Mouse (Mus musculus): ENCODE data around the gene Iscu. TPM values are rescaled to one million over a fixed set of nuclear protein-coding genes. Genes with fewer than 3 reads are reported as not detected.
"Not testable (repeated sequence)": the region's sequence is repeated elsewhere in the genome, so short reads cannot be mapped to it uniquely, and the experiment has no call there.

The Iscu gene
- total RNA-seq, 4 experiments from 2014 or later: 156 to 185 (median 175) TPM

GRCm38 (mm10) chr5:113755347-113756030, 17.1 kb upstream of the Iscu start:
- DNase-seq (ENCODE audit: low spot score in 2 of 2): no peak

- DNase-seq (ENCODE audit: low spot score in 2 of 2): no peak
These were observed 11.0 kb upstream of the Iscu start for GRCm38 (mm10) chr5:113761585-113761984.

DNA sequence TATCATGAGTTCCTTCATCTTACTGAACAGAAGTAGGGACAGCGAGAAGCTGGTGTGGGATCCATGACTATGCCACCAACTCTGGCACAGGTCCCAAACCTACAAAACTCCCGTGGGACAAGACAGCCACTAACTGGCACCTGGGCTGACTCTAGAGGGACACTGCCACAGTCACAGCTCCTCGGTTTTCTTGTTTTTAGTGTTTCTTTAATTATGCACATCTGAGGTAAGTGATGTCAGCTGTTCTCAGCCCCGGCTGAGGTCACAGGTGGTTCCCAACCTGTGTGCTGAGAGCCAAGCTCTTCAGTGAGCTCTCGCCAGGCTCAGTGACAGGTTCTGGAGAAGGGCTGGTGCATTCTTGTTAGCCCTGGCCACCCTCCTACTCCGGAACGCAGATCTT, 8.1 kb upstream of the Iscu start:
- no peak for DNase-seq (ENCODE audit: low spot score in 2 of 2)

- DNase-seq (ENCODE audit: low spot score in 2 of 2): no peak
These were observed 6.7 kb upstream of the Iscu start for GRCm38 (mm10) chr5:113765641-113766526.

- DNase-seq (ENCODE audit: low spot score in 2 of 2): no peak
These were observed 3.7 kb upstream of the Iscu start for GRCm38 (mm10) chr5:113768806-113769205.

DNA sequence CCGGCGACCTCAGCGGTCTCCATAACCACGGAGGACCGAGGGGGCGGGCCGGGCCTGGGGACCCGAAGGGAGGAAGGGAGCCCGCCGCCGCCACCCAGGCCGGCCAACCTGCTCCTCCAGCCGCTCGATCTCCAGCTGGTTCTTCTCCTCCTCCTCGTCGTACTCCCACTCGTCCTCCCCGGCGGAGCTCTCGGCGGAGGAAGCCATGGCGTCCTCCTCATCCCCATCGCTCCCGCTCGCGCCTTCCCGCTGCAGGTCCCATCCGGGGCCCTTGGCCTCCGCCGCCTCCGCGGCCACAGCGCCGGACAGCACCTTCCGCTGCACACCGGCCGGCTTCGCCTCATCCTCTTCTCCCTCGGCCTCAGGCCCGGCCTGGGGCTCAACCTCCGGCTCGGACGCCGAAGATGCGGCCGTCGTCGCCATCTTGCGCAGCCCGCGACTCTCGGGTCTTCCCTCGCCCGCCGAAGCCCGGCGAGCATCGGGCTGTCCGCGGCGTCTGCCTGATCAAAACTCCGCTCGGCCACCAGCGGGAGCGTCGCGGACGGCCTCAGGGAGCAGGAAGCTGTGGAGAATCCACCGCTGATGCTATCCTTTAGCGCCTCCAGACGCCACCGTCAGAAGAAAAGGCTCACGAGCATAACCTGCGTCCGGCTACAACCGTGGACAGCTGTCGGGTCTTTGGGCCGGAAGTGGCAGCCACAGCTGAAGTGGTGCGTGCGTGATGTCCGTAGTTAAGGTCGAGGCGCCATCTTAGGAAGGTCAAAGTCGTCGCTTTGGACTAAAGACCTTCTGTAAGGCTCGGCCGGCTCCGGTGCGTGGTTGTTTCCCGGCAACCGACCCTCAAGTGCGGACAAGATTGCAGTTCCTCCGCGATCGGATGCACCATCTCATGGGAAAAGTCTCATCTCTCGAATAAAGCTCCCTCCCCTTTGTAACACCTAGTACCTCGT, 1.1 kb upstream of the Iscu start:
- peak; percentile 77 to 82 for DNase-seq (ENCODE audit: low spot score in 2 of 2)

- no peak for DNase-seq (ENCODE audit: low spot score in 2 of 2)
These were observed 464 bp downstream of the Iscu start for GRCm38 (mm10) chr5:113772905-113773519.

DNA sequence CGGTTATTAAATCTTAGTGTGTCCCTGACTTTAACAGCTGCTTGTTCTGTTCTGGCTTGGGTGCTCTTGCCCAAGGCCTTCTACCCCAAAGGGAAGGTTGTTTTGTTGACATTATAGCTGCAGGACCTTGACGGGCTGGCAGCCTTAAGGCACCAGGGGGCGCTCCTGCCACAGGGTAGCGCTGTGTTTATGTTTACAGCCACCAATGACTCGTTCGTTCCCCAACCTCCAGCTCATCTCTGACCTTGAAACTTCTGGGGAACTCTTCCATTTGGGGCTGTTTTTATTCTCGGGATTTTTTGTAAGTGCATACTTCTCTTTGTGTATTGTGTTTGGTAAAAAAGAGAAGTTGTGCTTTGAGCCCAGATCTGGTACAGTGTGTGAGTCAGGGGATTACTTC, 1.1 kb downstream of the Iscu start:
- DNase-seq (ENCODE audit: low spot score in 2 of 2): peak; percentile 79 to 85

DNA sequence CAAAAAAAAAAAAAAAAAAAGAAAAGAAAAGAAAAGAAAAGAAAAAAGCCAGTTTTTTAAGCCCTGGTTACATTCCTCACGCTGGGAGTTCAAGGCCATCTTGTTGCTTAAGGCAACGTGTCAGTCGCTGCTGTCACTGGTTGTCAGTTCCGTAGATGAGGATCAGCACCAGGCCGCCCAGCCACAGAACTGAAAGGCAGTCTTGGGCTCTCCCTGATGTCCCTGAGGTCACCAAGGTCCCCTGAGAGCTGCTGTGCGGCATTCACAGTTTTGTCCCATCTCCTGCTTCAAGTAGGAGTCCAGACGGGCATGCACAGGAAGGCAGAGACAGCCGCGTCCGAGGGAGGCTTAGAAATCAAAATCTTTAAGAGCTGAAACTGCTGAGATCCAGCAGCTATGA, 3.0 kb downstream of the Iscu start:
- DNase-seq (ENCODE audit: low spot score in 2 of 2): no peak

GRCm38 (mm10) chr5:113776128-113776895, 3.8 kb downstream of the Iscu start:
- DNase-seq (ENCODE audit: low spot score in 2 of 2): no peak

GRCm38 (mm10) chr5:113776896-113777226, 4.3 kb downstream of the Iscu start:
- no peak for DNase-seq (ENCODE audit: low spot score in 2 of 2)

GRCm38 (mm10) chr5:113777728-113778127, 5.2 kb downstream of the Iscu start:
- not testable (repeated sequence) for DNase-seq (ENCODE audit: low spot score in 2 of 2)

DNA sequence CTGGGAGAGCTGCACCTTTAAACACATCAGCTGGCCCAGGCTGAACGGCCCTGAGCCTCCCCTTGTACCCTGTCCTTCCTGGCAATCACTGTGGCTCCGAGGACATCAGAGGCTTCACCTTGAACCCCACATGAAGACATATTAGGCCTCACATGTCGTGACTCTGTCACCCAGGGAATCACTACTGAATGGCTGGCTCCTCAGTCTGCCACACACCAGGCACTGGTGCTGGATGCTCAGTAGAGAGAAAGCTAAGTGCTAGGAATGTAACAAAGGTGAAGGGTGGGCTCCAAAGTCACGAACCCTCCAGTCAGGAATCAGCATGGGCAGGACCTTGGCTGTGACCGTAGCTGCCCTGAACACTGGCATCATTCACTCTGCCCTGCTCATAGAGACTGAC, 7.0 kb downstream of the Iscu start:
- DNase-seq (ENCODE audit: low spot score in 2 of 2): no peak

DNA sequence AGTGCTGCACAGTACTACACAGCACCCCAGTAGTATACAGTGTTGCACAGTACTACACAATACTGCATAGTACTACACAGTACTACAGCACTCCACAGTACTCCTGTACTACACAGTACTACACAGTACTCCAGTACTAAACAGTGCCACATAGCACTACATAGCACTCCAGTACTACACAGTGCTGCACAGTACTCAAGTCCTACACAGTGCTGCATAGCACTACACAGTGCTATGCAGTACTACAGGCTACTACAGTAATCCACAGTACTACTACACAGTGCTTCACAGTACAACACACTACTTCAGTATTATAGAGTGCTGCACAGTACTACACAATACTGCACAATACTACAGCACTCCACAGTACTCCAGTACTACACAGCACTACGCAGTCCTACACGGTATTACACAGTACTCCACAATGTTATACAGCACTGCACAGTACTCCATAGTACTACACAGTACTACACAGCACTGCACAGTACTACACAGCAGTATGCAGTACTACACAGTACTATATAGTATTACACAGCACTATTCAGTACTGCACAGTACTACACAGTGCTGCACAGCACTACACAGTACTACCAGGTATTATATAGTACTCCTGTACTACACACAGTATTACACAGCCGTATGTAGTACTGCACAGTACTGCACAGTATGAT, 7.7 kb downstream of the Iscu start:
- DNase-seq (ENCODE audit: low spot score in 2 of 2): no peak

- DNase-seq (ENCODE audit: low spot score in 2 of 2): no peak
These were observed 8.2 kb downstream of the Iscu start for GRCm38 (mm10) chr5:113780763-113781162.

- no peak for DNase-seq (ENCODE audit: low spot score in 2 of 2)
These were observed 8.7 kb downstream of the Iscu start for GRCm38 (mm10) chr5:113781254-113781653.

DNA sequence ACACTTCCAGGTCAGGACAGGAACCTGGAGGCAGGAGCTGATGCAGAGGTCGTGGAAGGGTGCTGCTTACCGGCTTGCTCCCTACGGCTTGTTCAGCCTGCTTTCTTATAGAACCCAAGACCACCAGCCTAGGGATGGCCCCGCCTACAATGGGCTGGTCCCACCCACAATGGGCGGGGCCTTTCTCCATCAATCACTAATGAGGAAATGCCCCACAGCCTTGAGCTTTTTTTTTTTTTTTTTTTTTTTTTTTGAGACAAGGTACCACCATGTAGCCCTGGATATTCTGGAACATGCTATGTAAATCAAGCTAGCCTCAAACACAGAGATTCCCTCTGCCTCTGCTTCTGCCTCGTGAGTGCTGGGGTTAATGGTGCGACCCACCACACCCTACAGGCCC, 9.3 kb downstream of the Iscu start:
- no peak for DNase-seq (ENCODE audit: low spot score in 2 of 2)

- DNase-seq (ENCODE audit: low spot score in 2 of 2): no peak
These were observed 10.1 kb downstream of the Iscu start for GRCm38 (mm10) chr5:113782624-113783023.

DNA sequence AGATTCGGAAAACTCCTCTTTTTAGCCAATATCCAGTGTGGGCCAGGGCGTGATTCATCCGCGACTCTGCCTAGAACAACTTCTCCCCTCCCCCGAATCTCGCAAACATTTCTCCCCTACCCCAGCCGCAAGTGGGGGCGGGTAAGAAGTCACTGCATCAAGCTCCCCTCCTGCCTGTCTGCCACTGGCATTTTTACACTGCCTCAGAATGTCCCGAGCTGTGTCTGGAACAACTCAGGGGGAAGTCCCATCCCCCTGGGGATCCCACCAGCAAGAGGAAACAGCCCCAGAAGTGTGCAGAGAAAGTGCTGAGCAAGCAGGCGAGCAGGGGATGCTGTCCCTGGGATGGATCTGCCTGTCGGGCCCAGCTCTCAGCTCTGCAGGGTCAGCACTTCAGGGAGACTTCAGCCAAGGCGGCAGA, 11.0 kb downstream of the Iscu start:
- DNase-seq (ENCODE audit: low spot score in 2 of 2): no peak

- DNase-seq (ENCODE audit: low spot score in 2 of 2): not testable (repeated sequence)
These were observed 11.6 kb downstream of the Iscu start for GRCm38 (mm10) chr5:113784104-113784503.

Measured in gastrocnemius, adult 8-10 months (tissue).